ENCODE assay signal across 19 mouse cellular contexts in the genomic region with DNA sequence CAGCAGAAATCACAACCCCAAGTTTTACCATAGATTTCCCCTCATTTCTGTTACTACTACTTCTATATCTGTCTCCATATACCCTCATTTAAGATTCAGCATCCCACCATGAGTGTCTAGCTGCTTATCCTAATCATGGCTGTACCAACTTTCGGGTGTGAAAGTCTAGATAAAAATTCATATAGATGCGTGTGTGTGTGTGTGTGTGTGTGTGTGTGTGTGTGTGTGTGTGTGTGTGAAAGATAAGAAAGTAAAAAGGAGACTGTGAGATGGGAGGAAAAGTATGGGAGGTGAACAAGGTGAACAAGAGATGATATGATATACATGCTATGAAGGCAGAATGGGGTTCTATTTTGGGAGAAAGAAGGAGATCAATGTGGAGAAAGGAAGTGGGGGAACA.
DNase-seq lines count a peak whose midpoint lies in the region; ATAC-seq and TF ChIP-seq lines count a peak whose summit lies in the region.
"Had no signal": no experiment of that assay in that cellular context is flagged by ENCODE, and none has a peak within 500 bp of the region (broad histone marks: within the 10 kb centered on the region; RNA-seq: fewer than 3 reads in every experiment).

No protein-coding gene starts in this region.

- no peak overlapping the region for H3K9ac ChIP-seq in liver, embryonic 15.5 days
- H3K9ac ChIP-seq in forebrain, embryonic 14.5 days (ENCODE audit: low read length), result no peak overlapping the region
- H3K9ac ChIP-seq: embryonic facial prominence, embryonic 12.5 days; forebrain, embryonic 13.5 days; hindbrain, embryonic 12.5 days had no signal

- no peaks in the 10 kb centered on the region for H3K27me3 ChIP-seq in G1E (ENCODE audit: insufficient read depth, low read length)
- H3K27me3 ChIP-seq in liver, embryonic 15.5 days, result no peaks in the 10 kb centered on the region
- no peaks in the 10 kb centered on the region for H3K27me3 ChIP-seq in forebrain, embryonic 14.5 days (replicated peaks; ENCODE audit: control insufficient read depth, insufficient read depth, low read length)
- H3K27me3 ChIP-seq: embryonic facial prominence, embryonic 12.5 days; forebrain, embryonic 13.5 days; hindbrain, embryonic 12.5 days had no signal

- no peak for DNase-seq in G1E (ENCODE audit: low spot score)
- DNase-seq in embryo, embryonic 10 days (ENCODE audit: low spot score), result no peak
- DNase-seq in gastrocnemius, postnatal 10 days, result no peak
- DNase-seq in forebrain, embryonic 14.5 days (ENCODE audit: low spot score), result no peak
- DNase-seq: adrenal gland, adult 8-10 months; adrenal gland, postnatal 36 days; cerebellum, adult 2 months; cerebellum, postnatal 14 days; heart, adult 18-20 months; heart, postnatal 10 days; heart, postnatal 4 days had no signal

- 31% methylated on average over 2 of the region's 2 CpGs for WGBS in liver, embryonic 15.5 days (ENCODE audit: insufficient replicate concordance)
- 77% methylated on average over 2 of the region's 2 CpGs for WGBS in forebrain, embryonic 14.5 days

- H3K9me3 ChIP-seq in G1E (replicated peaks), result no peaks in the 10 kb centered on the region
- no peaks in the 10 kb centered on the region for H3K9me3 ChIP-seq in liver, embryonic 15.5 days (replicated peaks)
- H3K9me3 ChIP-seq in forebrain, embryonic 14.5 days (replicated peaks; ENCODE audit: control insufficient read depth, low read length), result no peaks in the 10 kb centered on the region
- H3K9me3 ChIP-seq: embryonic facial prominence, embryonic 12.5 days; forebrain, embryonic 13.5 days; heart, embryonic 10.5 days; hindbrain, embryonic 12.5 days had no signal

- H3K4me3 ChIP-seq in G1E (ENCODE audit: low read depth, low read length), result no peak overlapping the region
- H3K4me3 ChIP-seq in liver, embryonic 15.5 days (replicated peaks), result no peak overlapping the region
- no peak overlapping the region for H3K4me3 ChIP-seq in forebrain, embryonic 14.5 days (ENCODE audit: low read depth, low read length)
- H3K4me3 ChIP-seq: embryonic facial prominence, embryonic 12.5 days; forebrain, embryonic 13.5 days; heart, embryonic 10.5 days; hindbrain, embryonic 12.5 days had no signal

- no peaks in the 10 kb centered on the region for H3K36me3 ChIP-seq in G1E (replicated peaks)
- no peaks in the 10 kb centered on the region for H3K36me3 ChIP-seq in liver, embryonic 15.5 days (replicated peaks)
- H3K36me3 ChIP-seq in forebrain, embryonic 14.5 days (ENCODE audit: control insufficient read depth, insufficient read depth, low read length), result no peaks in the 10 kb centered on the region
- H3K36me3 ChIP-seq: embryonic facial prominence, embryonic 12.5 days; heart, embryonic 10.5 days; hindbrain, embryonic 12.5 days had no signal

- H3K4me2 ChIP-seq in liver, embryonic 15.5 days, result no peak overlapping the region
- H3K4me2 ChIP-seq in forebrain, embryonic 14.5 days (ENCODE audit: low read length), result no peak overlapping the region
- H3K4me2 ChIP-seq: embryonic facial prominence, embryonic 12.5 days; forebrain, embryonic 13.5 days; hindbrain, embryonic 12.5 days had no signal

- TF ChIP-seq CTCF in G1E (IDR thresholded peaks at IDR 0.05; ENCODE audit: low read depth, low read length), result no peak

- peak; percentile 22; the same call in 1 of the 2 replicates for ATAC-seq in G1E (ENCODE audit: extremely low read depth, insufficient number of reproducible peaks, low FRiP score, poor library complexity, severe bottlenecking)
- ATAC-seq in erythroid progenitor cell, adult 5-6 weeks (replicated peaks; ENCODE audit: low FRiP score, poor library complexity, severe bottlenecking), result peak; percentile 62; the same call in 1 of the 2 replicates
- peak; percentile 73 for ATAC-seq in liver, embryonic 15.5 days (ENCODE audit: insufficient read depth)
- ATAC-seq in megakaryocyte-erythroid progenitor cell, adult 5-6 weeks (replicated peaks; ENCODE audit: low FRiP score, low TSS enrichment, poor library complexity, severe bottlenecking), result 0 out of 2 replicates have a peak, but pooled peaks have one; percentile 50
- ATAC-seq in forebrain, embryonic 14.5 days, result no peak
- ATAC-seq: forebrain, embryonic 13.5 days; hindbrain, embryonic 16.5 days had no signal

- H3K4me1 ChIP-seq in G1E (ENCODE audit: insufficient read depth, low read depth, low read length), result peaks cover 6% of the 10 kb centered on the region
- H3K4me1 ChIP-seq in liver, embryonic 15.5 days (replicated peaks), result peaks cover 34% of the 10 kb centered on the region
- H3K4me1 ChIP-seq in forebrain, embryonic 14.5 days (ENCODE audit: control insufficient read depth, insufficient read depth, low read length), result no peaks in the 10 kb centered on the region
- H3K4me1 ChIP-seq: embryonic facial prominence, embryonic 12.5 days; heart, embryonic 10.5 days; hindbrain, embryonic 12.5 days had no signal

- H3K27ac ChIP-seq in liver, embryonic 15.5 days (replicated peaks), result no peak overlapping the region
- H3K27ac ChIP-seq in forebrain, embryonic 14.5 days (ENCODE audit: low read depth, low read length), result no peak overlapping the region
- H3K27ac ChIP-seq: embryonic facial prominence, embryonic 12.5 days; forebrain, embryonic 13.5 days; heart, embryonic 10.5 days; hindbrain, embryonic 12.5 days had no signal
